Mouse (Mus musculus): ENCODE measurements around the gene Wnt7b. TPM values are rescaled to one million over a fixed set of nuclear protein-coding genes. Genes with fewer than 3 reads are reported as not detected.

Gene Wnt7b
- polyA plus RNA-seq, 1 experiment from 2014 or later: 15.7 TPM

DNA sequence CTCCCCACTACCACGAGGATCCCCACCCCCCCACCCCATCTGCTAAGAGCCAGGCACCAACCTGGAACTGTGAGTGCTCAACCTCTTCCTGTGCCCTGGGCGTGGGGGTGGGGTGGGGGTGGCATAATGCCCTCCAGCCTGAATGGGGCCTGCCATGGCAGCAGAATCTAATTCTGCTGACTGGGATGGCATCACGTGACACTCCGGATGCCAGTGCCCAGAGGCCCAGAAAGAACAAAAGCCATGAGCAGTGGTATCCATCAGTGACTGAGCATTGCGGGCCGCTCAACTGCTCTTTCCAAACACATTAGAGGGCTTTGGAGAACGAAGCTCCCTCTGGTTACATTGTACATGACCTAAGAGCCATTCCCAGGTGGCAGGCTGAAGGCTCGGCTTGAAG is 79.1 kb downstream of the Wnt7b start, which contains the start of gene 7530416G11Rik:
Gene 7530416G11Rik, minus strand, starts transcription at position 101 of the 400 bp plus-strand sequence.
- no peak within 1 kb of the TSS for H3K4me3 ChIP-seq (ENCODE audit: low read depth, low read length)
- H3K27ac ChIP-seq (replicated peaks; ENCODE audit: low read depth, low read length): no peak within 1 kb of the TSS
- no peak for DNase-seq (ENCODE audit: low spot score)
- no peak within 1 kb of the TSS for H3K9ac ChIP-seq (ENCODE audit: low read depth, low read length)
- 0 out of 2 replicates have a peak, but pooled peaks cover 7% of the 10 kb centered on the region for H3K4me1 ChIP-seq (ENCODE audit: control insufficient read depth, insufficient read depth, low read length)
- WGBS: 79% methylated on average over 8 of the region's 8 CpGs
- H3K9me3 ChIP-seq (ENCODE audit: control insufficient read depth, low read length): no peaks in the 10 kb centered on the region
- no peaks in the 10 kb centered on the region for H3K27me3 ChIP-seq (replicated peaks; ENCODE audit: control insufficient read depth, insufficient read depth, low read length)
- no peak within 1 kb of the TSS for H3K4me2 ChIP-seq (ENCODE audit: low read depth, low read length)
- no peaks in the 10 kb centered on the region for H3K36me3 ChIP-seq (ENCODE audit: control insufficient read depth, insufficient read depth, low read length)
- ATAC-seq (ENCODE audit: low read depth): no peak

DNA sequence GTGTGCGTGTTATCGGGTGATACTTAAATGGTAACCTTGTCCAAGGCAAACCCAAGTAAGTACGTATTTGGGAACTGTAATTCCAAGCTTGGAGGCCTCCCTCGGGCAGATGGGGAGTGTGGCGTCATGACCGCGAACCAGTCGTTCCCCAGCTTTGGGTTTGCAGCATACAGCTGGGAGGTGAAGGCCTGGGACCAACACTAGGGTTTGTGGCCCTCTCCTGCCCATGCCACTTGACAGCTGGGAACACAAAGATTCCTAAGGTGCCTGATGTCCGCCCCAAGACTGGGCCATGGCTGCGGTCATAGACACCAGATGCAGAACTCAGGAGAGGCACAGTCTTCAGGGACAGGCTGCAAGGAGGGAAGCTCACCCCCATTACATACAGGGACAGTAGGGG is 82.0 kb downstream of the Wnt7b start:
- H3K4me2 ChIP-seq (ENCODE audit: low read depth, low read length): no peak overlapping the region
- H3K27me3 ChIP-seq (replicated peaks; ENCODE audit: control insufficient read depth, insufficient read depth, low read length): no peaks in the 10 kb centered on the region
- H3K27ac ChIP-seq (replicated peaks; ENCODE audit: low read depth, low read length): no peak overlapping the region
- 0 out of 2 replicates have a peak, but pooled peaks cover under 1% of the 10 kb centered on the region for H3K4me1 ChIP-seq (ENCODE audit: control insufficient read depth, insufficient read depth, low read length)
- ATAC-seq (ENCODE audit: low read depth) (no peak), DNase-seq (ENCODE audit: low spot score) (no peak)
- no peak overlapping the region for H3K9ac ChIP-seq (ENCODE audit: low read depth, low read length)
- 79% methylated on average over 10 of the region's 10 CpGs for WGBS
- H3K9me3 ChIP-seq (ENCODE audit: control insufficient read depth, low read length): no peaks in the 10 kb centered on the region
- no peaks in the 10 kb centered on the region for H3K36me3 ChIP-seq (ENCODE audit: control insufficient read depth, insufficient read depth, low read length)
- no peak overlapping the region for H3K4me3 ChIP-seq (ENCODE audit: low read depth, low read length)

GRCm38 (mm10) chr15:85497981-85498475 is 84.2 kb downstream of the Wnt7b start:
- ATAC-seq (ENCODE audit: low read depth): peak; percentile 70; the same call in 1 of the 2 replicates
- Histone ChIP-seq H3K27ac (replicated peaks; ENCODE audit: low read depth, low read length) (no peak overlapping the region), H3K36me3 (ENCODE audit: control insufficient read depth, insufficient read depth, low read length) (no peaks in the 10 kb centered on the region), H3K4me2 (ENCODE audit: low read depth, low read length) (no peak overlapping the region), H3K4me1 (ENCODE audit: control insufficient read depth, insufficient read depth, low read length) (peaks cover 8% of the 10 kb centered on the region), H3K27me3 (replicated peaks; ENCODE audit: control insufficient read depth, insufficient read depth, low read length) (no peaks in the 10 kb centered on the region), H3K4me3 (ENCODE audit: low read depth, low read length) (no peak overlapping the region), H3K9ac (ENCODE audit: low read depth, low read length) (no peak overlapping the region), H3K9me3 (ENCODE audit: control insufficient read depth, low read length) (no peaks in the 10 kb centered on the region)
- peak; percentile 48 for DNase-seq (ENCODE audit: low spot score)
- WGBS: 50% methylated on average over 10 of the region's 10 CpGs

DNA sequence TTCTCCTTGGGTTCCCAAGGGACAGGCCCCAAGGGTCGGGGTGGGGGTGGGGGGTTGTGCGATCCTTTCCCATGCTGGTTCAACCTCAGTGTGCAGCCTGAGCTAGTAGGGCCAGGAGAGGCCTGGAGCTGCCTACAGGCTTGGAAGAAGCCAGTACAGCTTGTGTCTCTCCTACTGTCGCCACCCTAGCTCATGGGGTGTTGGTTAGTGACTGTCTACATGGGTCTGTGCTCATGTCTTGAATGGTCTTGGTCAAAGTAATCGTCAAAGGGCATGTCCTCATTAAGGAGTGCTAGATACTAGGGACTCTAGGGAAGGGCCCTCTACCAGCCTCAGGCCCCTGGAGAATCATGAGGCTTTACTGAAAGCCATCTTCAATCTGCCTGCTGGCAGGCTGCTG is 84.7 kb downstream of the Wnt7b start:
- Histone ChIP-seq H3K27me3 (replicated peaks; ENCODE audit: control insufficient read depth, insufficient read depth, low read length) (no peaks in the 10 kb centered on the region), H3K9me3 (ENCODE audit: control insufficient read depth, low read length) (no peaks in the 10 kb centered on the region), H3K4me3 (ENCODE audit: low read depth, low read length) (no peak overlapping the region), H3K9ac (ENCODE audit: low read depth, low read length) (no peak overlapping the region), H3K27ac (replicated peaks; ENCODE audit: low read depth, low read length) (no peak overlapping the region), H3K36me3 (ENCODE audit: control insufficient read depth, insufficient read depth, low read length) (no peaks in the 10 kb centered on the region), H3K4me1 (ENCODE audit: control insufficient read depth, insufficient read depth, low read length) (peaks cover 8% of the 10 kb centered on the region), H3K4me2 (ENCODE audit: low read depth, low read length) (no peak overlapping the region)
- 87% methylated on average over 4 of the region's 4 CpGs for WGBS
- no peak for ATAC-seq (ENCODE audit: low read depth)
- no peak for DNase-seq (ENCODE audit: low spot score)

- Histone ChIP-seq H3K4me1 (ENCODE audit: control insufficient read depth, insufficient read depth, low read length) (peaks cover 8% of the 10 kb centered on the region), H3K4me2 (ENCODE audit: low read depth, low read length) (no peak overlapping the region), H3K36me3 (ENCODE audit: control insufficient read depth, insufficient read depth, low read length) (no peaks in the 10 kb centered on the region), H3K9ac (ENCODE audit: low read depth, low read length) (no peak overlapping the region), H3K27ac (replicated peaks; ENCODE audit: low read depth, low read length) (no peak overlapping the region), H3K9me3 (ENCODE audit: control insufficient read depth, low read length) (no peaks in the 10 kb centered on the region), H3K27me3 (replicated peaks; ENCODE audit: control insufficient read depth, insufficient read depth, low read length) (no peaks in the 10 kb centered on the region), H3K4me3 (ENCODE audit: low read depth, low read length) (no peak overlapping the region)
- WGBS: 11% methylated on average over 11 of the region's 11 CpGs
- no peak for ATAC-seq (ENCODE audit: low read depth)
- no peak for DNase-seq (ENCODE audit: low spot score)
Observed at GRCm38 (mm10) chr15:85494163-85494621, 88.1 kb downstream of the Wnt7b start.

GRCm38 (mm10) chr15:85489751-85490150 is 92.5 kb downstream of the Wnt7b start:
- H3K4me3 ChIP-seq (ENCODE audit: low read depth, low read length): no peak overlapping the region
- ATAC-seq (ENCODE audit: low read depth) (no peak), DNase-seq (ENCODE audit: low spot score) (no peak)
- H3K27me3 ChIP-seq (replicated peaks; ENCODE audit: control insufficient read depth, insufficient read depth, low read length): no peaks in the 10 kb centered on the region
- H3K4me1 ChIP-seq (ENCODE audit: control insufficient read depth, insufficient read depth, low read length): peaks cover 8% of the 10 kb centered on the region
- no peaks in the 10 kb centered on the region for H3K36me3 ChIP-seq (ENCODE audit: control insufficient read depth, insufficient read depth, low read length)
- H3K4me2 ChIP-seq (ENCODE audit: low read depth, low read length): no peak overlapping the region
- H3K9me3 ChIP-seq (ENCODE audit: control insufficient read depth, low read length): 0 out of 2 replicates have a peak, but pooled peaks cover 5% of the 10 kb centered on the region
- 73% methylated on average over 7 of the region's 7 CpGs for WGBS
- no peak overlapping the region for H3K27ac ChIP-seq (replicated peaks; ENCODE audit: low read depth, low read length)
- H3K9ac ChIP-seq (ENCODE audit: low read depth, low read length): no peak overlapping the region

GRCm38 (mm10) chr15:85488900-85489299 is 93.4 kb downstream of the Wnt7b start:
- 0 out of 2 replicates have a peak, but pooled peaks cover 5% of the 10 kb centered on the region for H3K9me3 ChIP-seq (ENCODE audit: control insufficient read depth, low read length)
- no peak for DNase-seq (ENCODE audit: low spot score)
- ATAC-seq (ENCODE audit: low read depth): no peak
- no peak overlapping the region for H3K4me3 ChIP-seq (ENCODE audit: low read depth, low read length)
- peaks cover under 1% of the 10 kb centered on the region; the same call in 1 of the 2 replicates for H3K4me1 ChIP-seq (ENCODE audit: control insufficient read depth, insufficient read depth, low read length)
- no peak overlapping the region for H3K4me2 ChIP-seq (ENCODE audit: low read depth, low read length)
- no peak overlapping the region for H3K9ac ChIP-seq (ENCODE audit: low read depth, low read length)
- 77% methylated on average over 10 of the region's 10 CpGs for WGBS
- no peaks in the 10 kb centered on the region for H3K36me3 ChIP-seq (ENCODE audit: control insufficient read depth, insufficient read depth, low read length)
- H3K27ac ChIP-seq (replicated peaks; ENCODE audit: low read depth, low read length): no peak overlapping the region
- H3K27me3 ChIP-seq (replicated peaks; ENCODE audit: control insufficient read depth, insufficient read depth, low read length): no peaks in the 10 kb centered on the region

Other genes starting within 250 kb of the Wnt7b start
- gene Atxn10, start 246.2 kb downstream of the Wnt7b start, polyA plus RNA-seq (2014; fragmentation: Nextera tagmentation; extraction: Ambion mirVana): 261 and 303 TPM in 2 replicates
- gene 7530416G11Rik, start 79.2 kb downstream of the Wnt7b start, polyA plus RNA-seq (2014; fragmentation: Nextera tagmentation; extraction: Ambion mirVana): not detected in 2 replicates
- 3.5 and 6.0 TPM in 2 replicates for gene Ppara, start 152.5 kb upstream of the Wnt7b start, polyA plus RNA-seq (2014; fragmentation: Nextera tagmentation; extraction: Ambion mirVana)
- gene Cdpf1, start 229.2 kb upstream of the Wnt7b start, polyA plus RNA-seq (2014; fragmentation: Nextera tagmentation; extraction: Ambion mirVana): 30.6 and 33.4 TPM in 2 replicates
- gene Pkdrej, start 239.3 kb upstream of the Wnt7b start, polyA plus RNA-seq (2014; fragmentation: Nextera tagmentation; extraction: Ambion mirVana): 0.26 and 0.31 TPM in 2 replicates
- gene Ttc38, start 249.8 kb upstream of the Wnt7b start, polyA plus RNA-seq (2014; fragmentation: Nextera tagmentation; extraction: Ambion mirVana): 5.0 and 6.1 TPM in 2 replicates

All from embryonic facial prominence, embryonic 14.5 days (tissue).